Mouse (Mus musculus): ENCODE measurements around the gene Efhc2. TPM values are rescaled to one million over a fixed set of nuclear protein-coding genes. Genes with fewer than 3 reads are reported as not detected.

Gene Efhc2
- total RNA-seq (2023; ENCODE audit: inconsistent age) = not detected in 4 replicates

GRCm38 (mm10) chrX:17319126-17319583, at the start of gene Efhc2:
Gene Efhc2, minus strand, starts transcription at chrX:17319368.

